Mouse (Mus musculus) stomach, embryonic 16.5 days (tissue): Measurements from ENCODE around the gene Trip4. TPM values are rescaled to one million over a fixed set of nuclear protein-coding genes. Genes with fewer than 3 reads are reported as not detected.

ENCODE experiments used
- ATAC-seq: fragments of 200-750 bp; cut with Nextera tagmentation; 2 replicates; pipeline ENCODE4 v1.8.0; 2017; ENCODE audit warnings: moderate number of reproducible peaks, moderate TSS enrichment; ENCODE audit not compliant: insufficient read depth, low FRiP score
- H3K27ac ChIP-seq: fragments of 300-500 bp; sonication (generic); 2 replicates; pipeline ENCODE4 v1.5.1; 2014; ENCODE audit warnings: low read length
- H3K27me3 ChIP-seq: fragments of 300-500 bp; sonication (generic); 2 replicates; pipeline ENCODE4 v1.6.1; 2014; ENCODE audit warnings: low read length, control low read depth, mixed read lengths; ENCODE audit not compliant: control insufficient read depth, insufficient read depth
- H3K36me3 ChIP-seq: fragments of 300-500 bp; sonication (generic); 2 replicates; pipeline ENCODE4 v1.6.1; 2014; ENCODE audit warnings: low read length; ENCODE audit not compliant: control insufficient read depth, insufficient read depth
- H3K4me1 ChIP-seq: fragments of 300-500 bp; sonication (generic); 2 replicates; pipeline ENCODE4 v1.6.1; 2014; ENCODE audit warnings: low read length, control low read depth, mixed read lengths; ENCODE audit not compliant: control insufficient read depth, insufficient read depth
- H3K4me2 ChIP-seq: fragments of 300-500 bp; sonication (generic); 2 replicates; pipeline ENCODE4 v1.6.1; 2014; ENCODE audit warnings: low read depth, low read length, mixed read lengths
- H3K4me3 ChIP-seq: fragments of 300-500 bp; sonication (generic); replicated peaks from 2 replicates; pipeline ENCODE4 v1.5.1; 2014; ENCODE audit warnings: mild to moderate bottlenecking, low read length
- H3K9ac ChIP-seq: fragments of 300-500 bp; sonication (generic); 2 replicates; pipeline ENCODE4 v1.6.1; 2014; ENCODE audit warnings: low read length
- H3K9me3 ChIP-seq: fragments of 300-500 bp; sonication (generic); replicated peaks from 2 replicates; pipeline ENCODE4 v1.6.1; 2016; ENCODE audit warnings: low read length, control low read depth; ENCODE audit not compliant: control insufficient read depth
- WGBS: fragments of 180-500 bp; shearing (Covaris S2); extraction: QIAGEN DNeasy Blood & Tissue Kit; methylation state at CpG from one replicate; pipeline ENCODE4 v1.1.7; 2014; 5-methylcytosine and 5-hydroxymethylcytosine counted together
- polyA plus RNA-seq: library from polyadenylated mRNA; unstranded; fragments of >200 nt; fragmentation: Nextera tagmentation; extraction: Ambion mirVana; gene quantifications from 2 replicates; pipeline ENCODE4 v1.2.1, GENCODE M21; 2015

Trip4 gene
- 25.5 and 29.3 TPM in 2 replicates for polyA plus RNA-seq

DNA sequence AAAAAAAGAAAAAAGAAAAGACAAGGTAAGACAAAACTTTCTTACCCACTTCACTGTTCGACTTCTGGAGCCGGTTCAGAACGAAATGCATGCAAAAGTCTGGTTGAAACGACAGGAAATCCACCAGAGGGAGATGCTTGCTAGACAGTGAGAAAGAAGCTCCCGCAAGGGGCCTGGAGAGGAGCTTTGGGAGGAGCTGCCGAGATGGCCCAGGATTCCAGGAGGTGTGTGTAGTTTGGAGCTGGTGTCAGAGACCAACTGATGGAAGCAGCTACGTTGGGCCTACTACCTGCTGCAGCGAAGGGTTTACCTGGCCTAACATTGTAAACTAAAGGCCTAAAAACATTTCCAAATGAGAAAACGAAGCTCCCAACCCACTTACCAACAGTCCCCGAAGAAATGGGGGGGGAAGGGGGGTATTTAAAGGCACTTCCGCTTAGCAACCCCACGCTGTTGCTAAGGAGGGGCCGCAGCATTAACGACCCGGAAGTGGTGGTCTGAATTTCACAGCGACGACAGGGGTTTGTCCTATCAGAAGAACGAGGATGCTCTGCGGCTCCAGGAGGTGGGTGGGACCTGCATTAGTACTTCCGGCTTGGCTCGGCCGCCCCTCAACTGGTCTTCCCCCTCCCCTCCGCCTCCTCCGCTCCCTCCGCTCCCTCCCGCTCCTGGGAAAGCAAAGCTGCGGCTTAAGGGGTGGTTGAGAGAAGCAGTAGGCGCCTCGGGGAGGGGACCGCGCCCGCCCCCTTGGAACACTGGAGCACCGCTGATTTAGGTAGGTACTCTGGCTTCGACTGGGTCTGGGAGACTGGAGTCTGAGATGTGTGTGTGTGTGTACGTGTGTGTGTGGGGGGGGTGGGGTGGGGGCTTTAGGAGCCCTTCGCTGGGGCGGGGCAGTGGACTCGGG is at the start of gene Trip4, which contains the start of gene Csnk1g1:
Trip4 (minus strand) TSS at position 401 of the 907 bp plus-strand sequence.
Csnk1g1 (plus strand) TSS at position 531 of the 907 bp plus-strand sequence.
- H3K27me3 ChIP-seq: no peaks in the 10 kb centered on the region
- peak; percentile 99 for ATAC-seq
- H3K4me2 ChIP-seq: peak within 1 kb of the TSS; percentile 85
- H3K4me3 ChIP-seq: peak within 1 kb of the TSS; percentile 95
- peak within 1 kb of the TSS; percentile 92 for H3K27ac ChIP-seq
- H3K4me1 ChIP-seq: peaks cover 5% of the 10 kb centered on the region; the same call in 1 of the 2 replicates
- no peaks in the 10 kb centered on the region for H3K36me3 ChIP-seq
- no peaks in the 10 kb centered on the region for H3K9me3 ChIP-seq
- under 1% methylated on average over 37 of the region's 38 CpGs for WGBS
- peak within 1 kb of the TSS; percentile 87 for H3K9ac ChIP-seq

DNA sequence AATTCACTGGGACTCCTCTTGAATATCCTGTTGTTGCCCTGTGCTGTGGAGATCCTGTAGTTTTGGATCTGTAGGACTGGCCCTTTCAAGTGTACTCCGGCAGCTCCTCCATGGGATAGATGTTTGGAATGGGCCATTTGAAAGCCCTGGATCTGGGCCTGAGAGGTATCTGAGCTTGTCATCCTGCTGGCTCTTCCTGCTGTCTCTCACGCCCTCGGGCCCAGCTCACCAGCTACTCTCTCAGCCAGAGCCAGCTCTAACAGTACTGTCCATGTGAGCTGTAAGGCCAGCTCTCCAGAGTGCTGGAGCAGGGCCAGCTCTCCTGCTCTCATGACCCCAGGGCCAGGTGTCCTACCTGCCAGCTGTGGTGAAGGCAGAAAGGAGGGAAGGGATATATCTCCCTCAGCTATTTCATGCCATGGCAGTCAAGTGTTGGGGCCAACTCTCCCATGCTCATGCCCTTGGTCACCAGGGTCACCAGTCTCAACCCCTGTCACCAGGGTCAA is 42.5 kb upstream of the Trip4 start:
- 78% methylated on average over 3 of the region's 3 CpGs for WGBS
- ATAC-seq: no peak

DNA sequence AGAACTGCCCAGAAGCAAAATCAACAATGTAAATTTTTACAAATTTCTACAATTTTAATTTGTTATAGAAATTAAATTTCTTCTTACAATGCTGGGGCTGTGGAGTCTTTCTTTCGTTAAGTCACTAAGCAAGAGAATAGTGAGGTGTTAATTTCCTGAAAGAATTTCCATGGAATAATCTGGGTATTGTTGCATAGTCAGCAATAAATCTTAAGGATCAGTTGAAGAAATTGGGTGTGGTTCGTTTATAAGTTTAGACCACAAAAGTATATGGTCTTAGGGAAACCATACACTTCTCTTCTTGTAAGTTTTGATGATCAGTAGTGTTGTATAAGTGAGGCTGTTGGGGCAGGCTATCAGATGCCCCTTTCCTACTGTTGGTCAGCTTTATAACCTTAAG is 29.0 kb upstream of the Trip4 start:
- H3K27me3 ChIP-seq: no peaks in the 10 kb centered on the region
- H3K27ac ChIP-seq: no peak overlapping the region
- H3K9ac ChIP-seq: no peak overlapping the region
- ATAC-seq: no peak
- H3K4me1 ChIP-seq: no peaks in the 10 kb centered on the region
- no peaks in the 10 kb centered on the region for H3K9me3 ChIP-seq
- H3K4me2 ChIP-seq: no peak overlapping the region
- H3K4me3 ChIP-seq: no peak overlapping the region
- no peaks in the 10 kb centered on the region for H3K36me3 ChIP-seq
- 87% methylated on average over 2 of the region's 2 CpGs for WGBS

More for the DNA sequence above, 42.5 kb upstream of the Trip4 start:
- no peaks in the 10 kb centered on the region for H3K9me3 ChIP-seq
- H3K9ac ChIP-seq: no peak overlapping the region
- H3K4me3 ChIP-seq: no peak overlapping the region
- 0 out of 2 replicates have a peak, but pooled peaks cover 6% of the 10 kb centered on the region for H3K36me3 ChIP-seq
- H3K27me3 ChIP-seq: no peaks in the 10 kb centered on the region
- no peaks in the 10 kb centered on the region for H3K4me1 ChIP-seq
- no peak overlapping the region for H3K4me2 ChIP-seq
- H3K27ac ChIP-seq: no peak overlapping the region

DNA sequence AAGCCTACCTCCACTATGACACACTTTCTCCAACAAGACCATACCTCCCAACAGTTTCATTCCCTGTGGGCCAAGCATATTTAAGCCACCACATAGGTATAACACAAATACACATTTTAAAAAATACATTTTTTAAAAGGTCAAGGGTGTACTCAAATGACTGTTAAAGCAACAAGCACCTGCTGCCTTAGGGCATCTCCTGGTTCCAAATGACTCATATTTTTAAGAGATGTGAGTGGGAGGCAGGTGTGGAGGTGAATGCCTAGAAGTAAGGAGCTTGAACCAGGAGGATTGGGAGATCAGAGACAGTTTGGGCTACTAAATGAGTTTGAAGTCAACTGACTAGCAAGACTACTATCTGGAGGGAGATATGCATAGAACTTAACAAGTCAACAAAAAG is 21.2 kb upstream of the Trip4 start:
- H3K27ac ChIP-seq: no peak overlapping the region

DNA sequence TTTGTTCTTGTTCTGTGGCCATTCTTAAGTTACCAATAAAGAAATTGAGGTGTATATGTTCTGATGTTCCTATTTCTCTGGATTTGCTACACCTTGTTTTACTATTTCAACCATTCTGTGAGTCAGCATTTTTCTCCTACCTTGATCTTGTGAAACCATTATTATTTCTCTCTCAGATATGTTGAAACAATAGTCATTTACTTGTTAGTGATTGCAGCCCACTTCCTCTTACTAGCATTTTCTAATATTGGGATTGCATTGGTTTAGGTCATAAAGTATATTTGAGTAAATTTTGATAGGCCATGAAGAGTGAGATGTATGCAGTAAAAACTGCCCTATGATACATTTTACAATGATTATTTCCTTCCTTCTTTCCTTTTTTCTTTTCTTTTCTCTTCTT is 19.9 kb upstream of the Trip4 start:
- Histone ChIP-seq H3K9me3 (no peaks in the 10 kb centered on the region), H3K27ac (no peak overlapping the region), H3K4me1 (no peaks in the 10 kb centered on the region), H3K36me3 (no peaks in the 10 kb centered on the region), H3K27me3 (no peaks in the 10 kb centered on the region), H3K4me3 (no peak overlapping the region), H3K4me2 (no peak overlapping the region), H3K9ac (no peak overlapping the region)
- no peak for ATAC-seq

More for the DNA sequence above, 21.2 kb upstream of the Trip4 start:
- Histone ChIP-seq H3K4me2 (no peak overlapping the region), H3K4me3 (no peak overlapping the region), H3K9me3 (no peaks in the 10 kb centered on the region), H3K27me3 (no peaks in the 10 kb centered on the region), H3K9ac (no peak overlapping the region), H3K36me3 (no peaks in the 10 kb centered on the region), H3K4me1 (no peaks in the 10 kb centered on the region)
- ATAC-seq: no peak

DNA sequence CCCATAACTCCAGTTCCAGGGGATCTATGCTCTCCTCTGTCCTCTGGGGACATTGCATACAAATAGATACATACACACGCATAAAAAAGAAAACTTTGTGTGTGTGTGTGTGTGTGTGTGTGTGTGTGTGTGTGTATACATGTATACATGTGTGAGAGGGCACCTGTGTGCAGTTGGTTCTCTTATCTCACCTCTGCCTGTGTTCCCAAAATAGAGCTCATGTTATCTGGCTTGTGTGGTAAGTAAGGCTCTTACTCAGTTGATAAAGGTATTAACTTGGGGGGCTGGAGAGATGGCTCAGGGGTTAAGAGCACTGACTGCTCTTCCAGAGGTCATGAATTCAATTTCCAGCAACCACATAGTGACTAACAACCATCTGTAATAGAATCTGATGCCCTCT is 8.4 kb upstream of the Trip4 start:
- H3K9me3 ChIP-seq: no peaks in the 10 kb centered on the region
- WGBS: 86% methylated on average over 1 of the region's 1 CpGs

DNA sequence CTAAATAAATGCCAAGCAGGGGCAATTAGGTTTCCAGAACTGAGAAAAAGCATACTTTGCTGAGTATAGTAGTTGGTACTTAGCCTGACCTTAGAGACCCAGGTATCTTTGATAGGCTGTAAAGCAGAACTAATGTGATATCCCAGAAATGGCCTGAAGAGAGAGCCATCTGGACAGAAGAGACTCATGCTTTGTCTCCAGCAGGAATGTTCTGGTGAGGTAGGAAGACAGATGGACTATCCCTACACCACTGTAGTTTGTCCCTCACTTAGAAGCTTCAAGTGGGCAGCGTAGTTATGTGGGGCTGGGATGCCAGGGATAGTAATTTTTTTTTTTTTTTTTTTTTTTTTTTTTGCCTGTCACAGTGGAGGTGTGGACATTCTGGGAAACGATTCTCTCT is 5.4 kb upstream of the Trip4 start:
- Histone ChIP-seq H3K9ac (no peak overlapping the region), H3K4me1 (peaks cover 2% of the 10 kb centered on the region; the same call in 1 of the 2 replicates), H3K9me3 (no peaks in the 10 kb centered on the region), H3K36me3 (no peaks in the 10 kb centered on the region), H3K4me3 (no peak overlapping the region), H3K27me3 (no peaks in the 10 kb centered on the region), H3K4me2 (no peak overlapping the region), H3K27ac (no peak overlapping the region)
- no peak for ATAC-seq
- 76% methylated on average over 2 of the region's 2 CpGs for WGBS

More for the DNA sequence above, 8.4 kb upstream of the Trip4 start:
- Histone ChIP-seq H3K4me1 (no peaks in the 10 kb centered on the region), H3K4me2 (no peak overlapping the region), H3K4me3 (no peak overlapping the region), H3K9ac (no peak overlapping the region), H3K27me3 (no peaks in the 10 kb centered on the region), H3K36me3 (no peaks in the 10 kb centered on the region), H3K27ac (no peak overlapping the region)
- no peak for ATAC-seq

DNA sequence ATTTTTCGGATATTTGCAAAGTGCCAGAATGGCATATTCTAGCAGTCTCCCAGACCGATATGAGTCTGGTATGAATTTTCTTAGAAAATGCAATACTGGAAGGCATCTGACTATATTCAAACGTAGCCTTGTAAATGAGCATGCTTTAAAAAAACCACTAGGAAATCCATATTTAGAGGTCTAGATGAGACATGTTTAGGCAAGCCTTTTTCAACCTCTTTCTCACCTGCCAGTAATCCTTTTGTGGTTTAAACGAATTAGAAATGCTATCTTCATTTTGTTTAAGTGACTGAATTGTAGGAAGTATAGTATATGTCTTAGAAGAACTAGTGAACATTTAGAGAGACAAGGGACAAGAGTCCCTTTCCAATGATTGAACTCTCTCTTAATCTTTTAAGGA is 1.2 kb upstream of the Trip4 start:
- H3K27me3 ChIP-seq: no peaks in the 10 kb centered on the region
- WGBS: 5% methylated on average over 4 of the region's 4 CpGs
- peak overlapping the region; percentile 87 for H3K9ac ChIP-seq
- peak overlapping the region; percentile 92 for H3K27ac ChIP-seq
- H3K36me3 ChIP-seq: no peaks in the 10 kb centered on the region
- peaks cover 5% of the 10 kb centered on the region; the same call in 1 of the 2 replicates for H3K4me1 ChIP-seq
- H3K4me2 ChIP-seq: peak overlapping the region; percentile 85
- H3K9me3 ChIP-seq: no peaks in the 10 kb centered on the region
- no peak for ATAC-seq
- peak overlapping the region; percentile 95 for H3K4me3 ChIP-seq

DNA sequence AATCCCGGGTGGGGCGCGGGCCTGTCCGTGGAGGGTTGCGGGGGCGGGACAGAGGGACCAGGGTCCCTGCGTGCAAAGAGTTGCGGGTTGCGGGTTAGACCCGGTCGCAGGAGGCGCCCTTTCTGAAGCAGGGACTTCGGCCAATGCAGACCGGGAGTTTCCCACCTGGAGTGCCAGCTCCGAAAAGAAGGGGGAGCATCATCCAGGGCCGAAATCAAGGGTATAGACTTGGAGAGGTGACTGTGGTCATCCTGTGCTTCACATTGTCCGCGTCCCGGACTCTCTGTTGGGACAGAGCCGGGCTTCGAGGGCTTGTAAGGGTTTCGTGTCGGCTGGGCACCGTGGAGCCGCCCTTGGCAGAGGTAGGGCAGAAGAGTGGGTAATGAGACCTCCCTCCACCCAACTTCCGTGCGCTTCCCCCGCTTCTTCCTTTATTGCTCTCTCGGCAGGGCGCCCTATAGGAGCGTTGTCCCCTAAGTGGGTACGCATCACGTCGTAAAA is 757 bp upstream of the Trip4 start:
- Histone ChIP-seq H3K4me2 (peak overlapping the region; percentile 85), H3K9ac (peak overlapping the region; percentile 87), H3K27me3 (no peaks in the 10 kb centered on the region), H3K36me3 (no peaks in the 10 kb centered on the region), H3K4me1 (peaks cover 5% of the 10 kb centered on the region; the same call in 1 of the 2 replicates), H3K4me3 (peak overlapping the region; percentile 95), H3K27ac (peak overlapping the region; percentile 92), H3K9me3 (no peaks in the 10 kb centered on the region)
- 0% methylated on average over 34 of the region's 34 CpGs for WGBS
- no peak; the same call in 1 of the 2 replicates for ATAC-seq
